Mouse (Mus musculus) ES-E14 (cell line): ENCODE results near the gene Heg1. TPM values are rescaled to one million over a fixed set of nuclear protein-coding genes. Genes with fewer than 3 reads are reported as not detected.

ENCODE experiments used
- DNase-seq: peaks from one replicate; pipeline ENCODE4 v3.0.0-alpha.2; 2013; ENCODE audit warnings: low read depth, low spot score
- H3K27ac ChIP-seq: 2 replicates; pipeline ENCODE4 v1.5.1; 2012; ENCODE audit warnings: low read depth, mild to moderate bottlenecking, low read length, moderate library complexity, mixed read lengths; ENCODE audit not compliant: poor library complexity, insufficient read depth, severe bottlenecking
- H3K36me3 ChIP-seq: 2 replicates; pipeline ENCODE4 v1.6.1; 2012; ENCODE audit warnings: mild to moderate bottlenecking, low read length, moderate library complexity, mixed read lengths; ENCODE audit not compliant: control insufficient read depth, poor library complexity, insufficient read depth, severe bottlenecking
- H3K4me1 ChIP-seq, 2 experiments: fragments of 150-350 bp in 1 of 2; sonication (generic) in 1 of 2; 2 replicates each; pipeline ENCODE4 v1.6.1; 2012; ENCODE audit warnings: low read length in 2 of 2, mild to moderate bottlenecking in 1 of 2, mixed read lengths in 1 of 2; ENCODE audit not compliant: control insufficient read depth in 2 of 2, insufficient read depth in 2 of 2, poor library complexity in 1 of 2
- H3K4me3 ChIP-seq, 2 experiments: fragments of 150-350 bp in 1 of 2; sonication (generic) in 1 of 2; 2 replicates each; pipeline ENCODE4 v1.5.1; 2012; ENCODE audit warnings: low read length in 2 of 2, low read depth in 1 of 2, mild to moderate bottlenecking in 1 of 2, mixed read lengths in 1 of 2; ENCODE audit not compliant: insufficient read depth in 1 of 2, poor library complexity in 1 of 2, severe bottlenecking in 1 of 2
- H3K9ac ChIP-seq: 2 replicates; pipeline ENCODE4 v1.6.1; 2012; ENCODE audit warnings: low read depth, mild to moderate bottlenecking, low read length, mixed read lengths; ENCODE audit not compliant: poor library complexity, insufficient read depth, severe bottlenecking
- H3K9me3 ChIP-seq: fragments of 150-350 bp; sonication (generic); 2 replicates; pipeline ENCODE4 v1.6.1; 2012; ENCODE audit warnings: low read depth, mild to moderate bottlenecking, low read length; ENCODE audit not compliant: control insufficient read depth, insufficient read depth
- CHD2 ChIP-seq: IDR thresholded peaks from 2 replicates; pipeline ENCODE4 v1.6.1; 2014; ENCODE audit warnings: mild to moderate bottlenecking, low read depth, low read length, inconsistent platforms
- HCFC1 ChIP-seq: IDR thresholded peaks from 2 replicates; pipeline ENCODE4 v1.6.1; 2012; ENCODE audit warnings: low read length, inconsistent platforms, borderline replicate concordance; ENCODE audit not compliant: insufficient read depth
- MAFK ChIP-seq: IDR thresholded peaks from 2 replicates; pipeline ENCODE4 v1.6.1; 2014; ENCODE audit warnings: mild to moderate bottlenecking, low read depth, low read length, inconsistent platforms; ENCODE audit not compliant: insufficient read depth
- ZC3H11A ChIP-seq: IDR thresholded peaks from 2 replicates; pipeline ENCODE4 v1.6.1; 2012; ENCODE audit warnings: low read depth, mild to moderate bottlenecking, inconsistent platforms, low read length, borderline replicate concordance
- ZNF384 ChIP-seq: IDR thresholded peaks from 2 replicates; pipeline ENCODE4 v1.6.1; 2012; ENCODE audit warnings: low read depth, low read length, inconsistent platforms
- in situ Hi-C, 2 experiments: fragments of 600-800 bp; cut with MboI; formaldehyde crosslinking; loops; one replicate each; pipeline ENCODE4 v1.15.1; 2025; ENCODE audit warnings: low sequenced_read_pairs in 2 of 2, inconsistent platforms in 1 of 2; ENCODE audit not compliant: unreplicated experiment in 2 of 2
- total RNA-seq: library from RNA; depleted of rRNA; stranded (reverse); fragments of 300-350 nt; gene quantifications from 2 replicates; pipeline ENCODE4 v1.2.3, GENCODE M21; 2012

Heg1 gene
- total RNA-seq, 1 experiment, result 8.7 TPM

DNA sequence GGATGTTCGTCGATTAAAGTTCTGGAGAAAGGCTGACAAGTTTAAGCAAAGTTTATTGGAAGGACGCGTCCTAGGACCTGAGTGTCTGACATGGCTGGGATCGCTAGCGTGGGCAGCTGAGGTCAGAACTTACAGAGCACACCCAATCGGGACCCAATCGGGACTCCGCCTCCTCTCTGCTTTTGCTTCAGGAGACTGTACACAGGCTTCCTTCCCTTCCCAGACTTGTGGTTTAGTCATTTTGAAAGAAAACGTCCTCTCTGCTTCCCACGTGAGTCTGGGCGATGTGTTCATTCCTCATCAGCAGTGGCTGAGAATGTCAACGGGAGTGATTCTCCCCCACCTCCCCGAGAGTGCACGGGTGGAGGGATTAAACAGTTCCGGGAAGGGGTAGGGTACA lies 71.8 kb downstream of the Heg1 start:
- Histone ChIP-seq H3K9me3 (no peaks in the 10 kb centered on the region), H3K27ac (no peak overlapping the region), H3K9ac (no peak overlapping the region), H3K4me3 (no peak overlapping the region), H3K4me1 (peaks cover under 1 to 15% of the 10 kb centered on the region in 2 experiments; a peak in 3 of 4 replicates), H3K36me3 (no peaks in the 10 kb centered on the region)
- DNase-seq, result no peak
- TF ChIP-seq MAFK, result no peak
- no peak for TF ChIP-seq ZNF384
- TF ChIP-seq CHD2, result no peak
- no peak for TF ChIP-seq ZC3H11A
- no peak for TF ChIP-seq HCFC1
- in situ Hi-C loops, result no loop called here

- Histone ChIP-seq H3K9me3 (no peaks in the 10 kb centered on the region), H3K9ac (no peak overlapping the region), H3K4me3 (no peak overlapping the region), H3K36me3 (no peaks in the 10 kb centered on the region), H3K27ac (no peak overlapping the region), H3K4me1 (peaks cover 0 to 15% of the 10 kb centered on the region in 2 experiments; a peak in 2 of 4 replicates)
- in situ Hi-C loops, result no loop called here
- DNase-seq, result no peak
- TF ChIP-seq MAFK (no peak), CHD2 (no peak), HCFC1 (no peak), ZC3H11A (no peak), ZNF384 (no peak)
Measured at GRCm38 (mm10) chr16:33756396-33756795, 72.2 kb downstream of the Heg1 start.

GRCm38 (mm10) chr16:33759207-33759606 lies 75.0 kb downstream of the Heg1 start:
- Histone ChIP-seq H3K9me3 (no peaks in the 10 kb centered on the region), H3K27ac (no peak overlapping the region), H3K4me1 (peaks cover 0 to 20% of the 10 kb centered on the region in 2 experiments; a peak in 2 of 4 replicates), H3K36me3 (no peaks in the 10 kb centered on the region), H3K9ac (no peak overlapping the region), H3K4me3 (no peak overlapping the region)
- in situ Hi-C loops, result no loop called here
- TF ChIP-seq MAFK (no peak), HCFC1 (no peak), ZNF384 (no peak), ZC3H11A (no peak), CHD2 (no peak)
- DNase-seq, result no peak

GRCm38 (mm10) chr16:33760542-33760941 lies 76.4 kb downstream of the Heg1 start:
- peaks cover 0 to 21% of the 10 kb centered on the region in 2 experiments; a peak in 2 of 4 replicates for H3K4me1 ChIP-seq
- no peak for TF ChIP-seq ZNF384
- TF ChIP-seq CHD2, result no peak
- no peak for TF ChIP-seq MAFK
- DNase-seq, result no peak
- no peak overlapping the region for H3K4me3 ChIP-seq
- H3K27ac ChIP-seq, result no peak overlapping the region; the same call in 1 of the 2 replicates
- H3K9me3 ChIP-seq, result no peaks in the 10 kb centered on the region
- H3K36me3 ChIP-seq, result no peaks in the 10 kb centered on the region
- in situ Hi-C loops, result no loop called here
- H3K9ac ChIP-seq, result no peak overlapping the region

DNA sequence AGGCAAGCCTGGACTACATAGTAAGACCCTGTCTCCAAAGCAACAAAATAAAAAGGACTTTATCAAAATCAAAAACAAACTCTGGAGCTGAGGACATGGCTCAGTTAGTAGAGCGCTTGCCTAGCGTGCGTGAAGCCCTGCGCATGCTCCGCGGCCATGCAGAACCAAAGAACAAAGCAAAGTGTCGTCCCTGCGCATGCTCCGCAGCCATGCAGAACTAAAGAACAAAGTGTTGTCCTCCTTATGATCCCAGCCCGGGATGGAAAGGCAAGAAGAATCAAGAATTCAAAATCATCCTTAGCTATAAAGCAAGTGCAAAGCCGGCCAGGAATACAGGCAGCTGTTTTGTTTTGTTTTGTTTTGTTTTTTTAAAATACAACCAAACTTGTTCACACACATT lies 76.8 kb downstream of the Heg1 start:
- Histone ChIP-seq H3K4me3 (no peak overlapping the region), H3K36me3 (no peaks in the 10 kb centered on the region), H3K9ac (no peak overlapping the region), H3K4me1 (peaks cover 0 to 19% of the 10 kb centered on the region in 2 experiments; a peak in 2 of 4 replicates), H3K27ac (no peak overlapping the region), H3K9me3 (no peaks in the 10 kb centered on the region)
- TF ChIP-seq CHD2, result no peak
- no peak for TF ChIP-seq MAFK
- no peak for TF ChIP-seq ZNF384
- no peak for TF ChIP-seq ZC3H11A
- TF ChIP-seq HCFC1, result no peak
- in situ Hi-C loops, result no loop called here
- no peak for DNase-seq
